ENCODE assay signal across 8 mouse cellular contexts in the genomic region with DNA sequence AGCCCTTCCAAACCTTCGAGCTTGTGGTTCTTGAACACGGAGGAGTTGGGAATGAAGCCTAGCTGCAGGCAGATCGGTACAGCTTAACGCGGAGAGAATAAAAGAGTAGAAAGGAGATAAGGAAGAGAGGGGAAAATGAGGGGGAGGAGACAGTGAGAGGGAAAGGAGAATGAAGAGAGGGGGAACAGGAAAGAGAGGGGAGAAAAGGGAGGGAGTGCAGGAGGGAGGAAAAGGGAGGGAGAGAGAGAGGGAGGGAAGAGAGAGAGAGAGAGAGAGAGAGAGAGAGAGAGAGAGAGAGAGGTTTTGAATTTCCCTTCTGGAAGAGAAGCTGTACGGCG. TPM values are rescaled to one million over a fixed set of nuclear protein-coding genes. Genes with fewer than 3 reads are reported as not detected.
A peak's percentile ranks its signal among the peaks of the same experiment; 100 is the strongest.
DNase-seq lines count a peak whose midpoint lies in the region; ATAC-seq and TF ChIP-seq lines count a peak whose summit lies in the region.

A gene (plus strand): TSS at position 301 of the 338 bp plus-strand sequence.

- H3K27me3 ChIP-seq in kidney, postnatal 0 days (ENCODE audit: insufficient read depth, low read length) = 0 out of 2 replicates have a peak, but pooled peaks cover 15% of the 10 kb centered on the region
- peaks cover 62% of the 10 kb centered on the region for H3K27me3 ChIP-seq in embryonic facial prominence, embryonic 10.5 days (replicated peaks; ENCODE audit: low read depth, poor library complexity, severe bottlenecking)
- 0 out of 2 replicates have a peak, but pooled peaks cover 7% of the 10 kb centered on the region for H3K27me3 ChIP-seq in intestine, embryonic 16.5 days (replicated peaks; ENCODE audit: control insufficient read depth, insufficient read depth, low read length)
- H3K27me3 ChIP-seq in midbrain, embryonic 16.5 days (ENCODE audit: control insufficient read depth, insufficient read depth, low read depth, low read length) = no peaks in the 10 kb centered on the region

- no peaks in the 10 kb centered on the region for H3K9me3 ChIP-seq in kidney, postnatal 0 days (replicated peaks; ENCODE audit: low read length)
- no peaks in the 10 kb centered on the region for H3K9me3 ChIP-seq in embryonic facial prominence, embryonic 10.5 days
- no peaks in the 10 kb centered on the region for H3K9me3 ChIP-seq in intestine, embryonic 16.5 days (ENCODE audit: control insufficient read depth, low read length)
- no peaks in the 10 kb centered on the region for H3K9me3 ChIP-seq in midbrain, embryonic 16.5 days (replicated peaks; ENCODE audit: control insufficient read depth, low read length, poor library complexity, severe bottlenecking)

- no peak within 1 kb of the TSS; the same call in 1 of the 2 replicates for H3K4me3 ChIP-seq in kidney, postnatal 0 days (replicated peaks; ENCODE audit: low read depth, low read length)
- peak within 1 kb of the TSS; percentile 55 for H3K4me3 ChIP-seq in embryonic facial prominence, embryonic 10.5 days
- peak within 1 kb of the TSS; percentile 42 for H3K4me3 ChIP-seq in intestine, embryonic 16.5 days (ENCODE audit: low read length)
- peak within 1 kb of the TSS; percentile 55 for H3K4me3 ChIP-seq in midbrain, embryonic 16.5 days (ENCODE audit: low read depth, low read length)

- H3K4me2 ChIP-seq in kidney, postnatal 0 days (ENCODE audit: low read length) = peak within 1 kb of the TSS; percentile 42
- H3K4me2 ChIP-seq in intestine, embryonic 16.5 days (ENCODE audit: low read depth, low read length) = peak within 1 kb of the TSS; percentile 77
- H3K4me2 ChIP-seq in midbrain, embryonic 16.5 days (ENCODE audit: low read length) = peak within 1 kb of the TSS; percentile 79

- no peak for ATAC-seq in kidney, postnatal 0 days (replicated peaks; ENCODE audit: low FRiP score, low read depth)
- ATAC-seq in intestine, embryonic 16.5 days = no peak
- no peak for ATAC-seq in midbrain, embryonic 16.5 days

- 2% methylated on average over 7 of the region's 7 CpGs for WGBS in kidney, postnatal 0 days
- 4% methylated on average over 7 of the region's 7 CpGs for WGBS in embryonic facial prominence, embryonic 10.5 days
- WGBS in intestine, embryonic 16.5 days = 3% methylated on average over 7 of the region's 7 CpGs
- under 1% methylated on average over 7 of the region's 7 CpGs for WGBS in midbrain, embryonic 16.5 days

- TF ChIP-seq CTCF in kidney, postnatal 0 days (IDR thresholded peaks at IDR 0.05; ENCODE audit: low read depth) = no peak

- H3K4me1 ChIP-seq in kidney, postnatal 0 days (replicated peaks; ENCODE audit: insufficient read depth, low read length) = peaks cover 6% of the 10 kb centered on the region; the same call in 1 of the 2 replicates
- peaks cover 45% of the 10 kb centered on the region for H3K4me1 ChIP-seq in embryonic facial prominence, embryonic 10.5 days
- H3K4me1 ChIP-seq in intestine, embryonic 16.5 days (ENCODE audit: control insufficient read depth, insufficient read depth, low read length) = peaks cover 20% of the 10 kb centered on the region
- peaks cover 37% of the 10 kb centered on the region for H3K4me1 ChIP-seq in midbrain, embryonic 16.5 days (ENCODE audit: control insufficient read depth, insufficient read depth, low read length)

- no peak for DNase-seq in kidney, postnatal 0 days (ENCODE audit: low spot score)
- DNase-seq in kidney, adult 11 months = no peak
- DNase-seq in embryonic facial prominence, embryonic 10.5 days (ENCODE audit: low spot score) = no peak
- no peak for DNase-seq in ovary, adult 18-20 months (ENCODE audit: low spot score)
- DNase-seq in retina, embryonic 14.5 days (ENCODE audit: low spot score) = no peak
- DNase-seq in gastrocnemius, postnatal 25 days = no peak

- no peaks in the 10 kb centered on the region for H3K36me3 ChIP-seq in kidney, postnatal 0 days (ENCODE audit: insufficient read depth, low read length)
- no peaks in the 10 kb centered on the region for H3K36me3 ChIP-seq in embryonic facial prominence, embryonic 10.5 days (replicated peaks)
- H3K36me3 ChIP-seq in intestine, embryonic 16.5 days (ENCODE audit: control insufficient read depth, insufficient read depth, low read length) = no peaks in the 10 kb centered on the region
- no peaks in the 10 kb centered on the region for H3K36me3 ChIP-seq in midbrain, embryonic 16.5 days (ENCODE audit: control insufficient read depth, insufficient read depth, low read length)

- H3K9ac ChIP-seq in kidney, postnatal 0 days (ENCODE audit: low read depth, low read length) = no peak within 1 kb of the TSS
- H3K9ac ChIP-seq in intestine, embryonic 16.5 days (ENCODE audit: low read depth, low read length) = no peak within 1 kb of the TSS
- peak within 1 kb of the TSS; percentile 80 for H3K9ac ChIP-seq in midbrain, embryonic 16.5 days (ENCODE audit: low read depth, low read length)

- H3K27ac ChIP-seq in kidney, postnatal 0 days = no peak within 1 kb of the TSS
- peak within 1 kb of the TSS; percentile 21 for H3K27ac ChIP-seq in embryonic facial prominence, embryonic 10.5 days (replicated peaks)
- H3K27ac ChIP-seq in intestine, embryonic 16.5 days (ENCODE audit: low read length) = no peak within 1 kb of the TSS
- peak within 1 kb of the TSS; percentile 86 for H3K27ac ChIP-seq in midbrain, embryonic 16.5 days (ENCODE audit: low read length)

RNA-seq across cellular contexts. Expression of the gene that starts here (rescaled TPM):
- 4.0 and 4.5 TPM in 2 replicates for polyA plus RNA-seq in kidney, postnatal 0 days (2015; fragmentation: Nextera tagmentation; extraction: Ambion mirVana)
- 5.0 and 6.9 TPM in 2 replicates for polyA plus RNA-seq in embryonic facial prominence, embryonic 10.5 days (2016; fragmentation: Nextera tagmentation; extraction: Ambion mirVana)
- polyA plus RNA-seq in intestine, embryonic 16.5 days (2015; fragmentation: Nextera tagmentation; extraction: Ambion mirVana) = 4.1 and 5.1 TPM in 2 replicates
- polyA plus RNA-seq in midbrain, embryonic 16.5 days (2015; fragmentation: Nextera tagmentation; extraction: Ambion mirVana) = 25.8 and 30.8 TPM in 2 replicates
- total RNA-seq in gastrocnemius, postnatal 25 days (2021) = 1 to 10 TPM; 1.3 to 1.7 TPM

Comparison
In these comparisons a context has a peak if more than half of its experiments do, and no peak if none do; other contexts are left out.
1. H3K27ac ChIP-seq: peak in embryonic facial prominence, embryonic 10.5 days (single experiment) and midbrain, embryonic 16.5 days (single experiment); none in kidney, postnatal 0 days (single experiment) and intestine, embryonic 16.5 days (single experiment).
2. Peak in every context shown above with its lines, with median percentiles within 50 percentile points of each other: H3K4me2 ChIP-seq.